Mouse (Mus musculus) embryonic facial prominence, embryonic 10.5 days (tissue): ENCODE results near the gene Nfatc2. TPM values are rescaled to one million over a fixed set of nuclear protein-coding genes. Genes with fewer than 3 reads are reported as not detected.

Experiments
- DNase-seq: peaks from one replicate; pipeline ENCODE4 v3.0.0-alpha.2; 2017; ENCODE audit warnings: low spot score
- H3K27ac ChIP-seq: fragments of 300-500 bp; sonication (generic); replicated peaks from 2 replicates; pipeline ENCODE4 v1.5.1; 2016; ENCODE audit warnings: mild to moderate bottlenecking
- H3K27me3 ChIP-seq: fragments of 300-500 bp; sonication (generic); replicated peaks from 2 replicates; pipeline ENCODE4 v1.6.1; 2016; ENCODE audit warnings: low read depth, mild to moderate bottlenecking; ENCODE audit not compliant: poor library complexity, severe bottlenecking
- H3K36me3 ChIP-seq: fragments of 300-500 bp; sonication (generic); replicated peaks from 2 replicates; pipeline ENCODE4 v1.6.1; 2016; ENCODE audit warnings: mild to moderate bottlenecking, moderate library complexity
- H3K4me1 ChIP-seq: fragments of 300-500 bp; sonication (generic); 2 replicates; pipeline ENCODE4 v1.6.1; 2016
- H3K4me3 ChIP-seq: fragments of 300-500 bp; sonication (generic); 2 replicates; pipeline ENCODE4 v1.5.1; 2016; ENCODE audit warnings: mild to moderate bottlenecking, moderate library complexity
- H3K9me3 ChIP-seq: fragments of 300-500 bp; sonication (generic); 2 replicates; pipeline ENCODE4 v1.6.1; 2016; ENCODE audit warnings: mild to moderate bottlenecking
- WGBS: fragments of 180-500 bp; shearing (Covaris S2); methylation state at CpG from one replicate; pipeline ENCODE4 v1.1.7; 2016; 5-methylcytosine and 5-hydroxymethylcytosine counted together
- polyA plus RNA-seq: library from polyadenylated mRNA; unstranded; fragments of >200 nt; fragmentation: Nextera tagmentation; extraction: Ambion mirVana; gene quantifications from 2 replicates; pipeline ENCODE4 v1.2.1, GENCODE M21; 2016

The Nfatc2 gene
- polyA plus RNA-seq, 1 experiment from 2014 or later, result 0.66 TPM

GRCm38 (mm10) chr2:168626385-168626784, 24.9 kb upstream of the Nfatc2 start:
- no peak for DNase-seq
- H3K9me3 ChIP-seq, result peaks cover 10% of the 10 kb centered on the region
- WGBS, result 65% methylated on average over 9 of the region's 9 CpGs
- peaks cover 26% of the 10 kb centered on the region for H3K4me1 ChIP-seq
- H3K27me3 ChIP-seq, result peaks cover 8% of the 10 kb centered on the region; the same call in 1 of the 2 replicates
- H3K4me3 ChIP-seq, result no peak overlapping the region
- no peaks in the 10 kb centered on the region for H3K36me3 ChIP-seq
- H3K27ac ChIP-seq, result peak overlapping the region; percentile 16

GRCm38 (mm10) chr2:168625091-168625490, 23.6 kb upstream of the Nfatc2 start:
- Histone ChIP-seq H3K27ac (no peak overlapping the region), H3K27me3 (peaks cover 4% of the 10 kb centered on the region; the same call in 1 of the 2 replicates), H3K36me3 (no peaks in the 10 kb centered on the region), H3K9me3 (peaks cover 10% of the 10 kb centered on the region), H3K4me3 (no peak overlapping the region), H3K4me1 (peaks cover 23% of the 10 kb centered on the region)
- WGBS, result 79% methylated on average over 4 of the region's 4 CpGs
- DNase-seq, result no peak

GRCm38 (mm10) chr2:168621111-168621802, 19.8 kb upstream of the Nfatc2 start:
- H3K36me3 ChIP-seq, result no peaks in the 10 kb centered on the region
- H3K27ac ChIP-seq, result no peak overlapping the region
- 80% methylated on average over 11 of the region's 11 CpGs for whole genome bisulfite sequencing
- peaks cover 16% of the 10 kb centered on the region for H3K4me1 ChIP-seq
- 0 out of 2 replicates have a peak, but pooled peaks cover 4% of the 10 kb centered on the region for H3K27me3 ChIP-seq
- peaks cover 10% of the 10 kb centered on the region for H3K9me3 ChIP-seq
- H3K4me3 ChIP-seq, result no peak overlapping the region
- no peak for DNase-seq

- Histone ChIP-seq H3K4me3 (no peak overlapping the region), H3K27me3 (no peaks in the 10 kb centered on the region), H3K27ac (no peak overlapping the region), H3K9me3 (no peaks in the 10 kb centered on the region), H3K36me3 (no peaks in the 10 kb centered on the region), H3K4me1 (peaks cover 20% of the 10 kb centered on the region)
- WGBS, result 85% methylated on average over 15 of the region's 15 CpGs
- DNase-seq, result no peak
Measured at GRCm38 (mm10) chr2:168618205-168618717, 16.8 kb upstream of the Nfatc2 start.

GRCm38 (mm10) chr2:168615160-168615559, 13.7 kb upstream of the Nfatc2 start:
- 84% methylated on average over 3 of the region's 3 CpGs for WGBS
- no peaks in the 10 kb centered on the region for H3K27me3 ChIP-seq

GRCm38 (mm10) chr2:168614170-168614872, 12.9 kb upstream of the Nfatc2 start:
- WGBS, result 81% methylated on average over 18 of the region's 18 CpGs

More at GRCm38 (mm10) chr2:168615160-168615559, 13.7 kb upstream of the Nfatc2 start:
- peaks cover 23% of the 10 kb centered on the region for H3K4me1 ChIP-seq
- no peak for DNase-seq
- H3K36me3 ChIP-seq, result no peaks in the 10 kb centered on the region
- H3K9me3 ChIP-seq, result no peaks in the 10 kb centered on the region
- 0 out of 2 replicates have a peak overlapping the region, but pooled peaks have one; percentile 40 for H3K27ac ChIP-seq
- no peak overlapping the region for H3K4me3 ChIP-seq

GRCm38 (mm10) chr2:168613092-168613880, 11.8 kb upstream of the Nfatc2 start:
- DNase-seq, result no peak
- H3K27me3 ChIP-seq, result peaks cover 4% of the 10 kb centered on the region; the same call in 1 of the 2 replicates
- H3K4me1 ChIP-seq, result peaks cover 32% of the 10 kb centered on the region
- H3K36me3 ChIP-seq, result no peaks in the 10 kb centered on the region
- 54% methylated on average over 13 of the region's 13 CpGs for WGBS
- H3K4me3 ChIP-seq, result no peak overlapping the region
- no peak overlapping the region for H3K27ac ChIP-seq
- H3K9me3 ChIP-seq, result no peaks in the 10 kb centered on the region

More at GRCm38 (mm10) chr2:168614170-168614872, 12.9 kb upstream of the Nfatc2 start:
- Histone ChIP-seq H3K36me3 (no peaks in the 10 kb centered on the region), H3K27me3 (no peaks in the 10 kb centered on the region), H3K4me1 (peaks cover 27% of the 10 kb centered on the region), H3K9me3 (no peaks in the 10 kb centered on the region), H3K27ac (no peak overlapping the region), H3K4me3 (no peak overlapping the region)
- DNase-seq, result no peak

- Histone ChIP-seq H3K9me3 (no peaks in the 10 kb centered on the region), H3K4me3 (no peak overlapping the region), H3K27ac (no peak overlapping the region), H3K4me1 (peaks cover 21% of the 10 kb centered on the region), H3K27me3 (peaks cover 22% of the 10 kb centered on the region), H3K36me3 (no peaks in the 10 kb centered on the region)
- DNase-seq, result no peak
- WGBS, result 85% methylated on average over 3 of the region's 3 CpGs
Measured at GRCm38 (mm10) chr2:168610941-168611340, 9.5 kb upstream of the Nfatc2 start.

GRCm38 (mm10) chr2:168609653-168610248, 8.3 kb upstream of the Nfatc2 start:
- Histone ChIP-seq H3K9me3 (no peaks in the 10 kb centered on the region), H3K4me3 (no peak overlapping the region), H3K27me3 (peaks cover 30% of the 10 kb centered on the region), H3K36me3 (no peaks in the 10 kb centered on the region), H3K27ac (no peak overlapping the region), H3K4me1 (peaks cover 24% of the 10 kb centered on the region)
- no peak for DNase-seq
- WGBS, result 72% methylated on average over 6 of the region's 6 CpGs

GRCm38 (mm10) chr2:168608125-168608564, 6.7 kb upstream of the Nfatc2 start:
- Histone ChIP-seq H3K4me1 (peaks cover 18% of the 10 kb centered on the region), H3K27me3 (peaks cover 46% of the 10 kb centered on the region), H3K27ac (no peak overlapping the region), H3K4me3 (no peak overlapping the region), H3K36me3 (no peaks in the 10 kb centered on the region), H3K9me3 (no peaks in the 10 kb centered on the region)
- WGBS, result 67% methylated on average over 9 of the region's 9 CpGs
- no peak for DNase-seq

GRCm38 (mm10) chr2:168604655-168605070, 3.2 kb upstream of the Nfatc2 start:
- H3K4me1 ChIP-seq, result peaks cover 45% of the 10 kb centered on the region
- H3K27ac ChIP-seq, result no peak overlapping the region
- DNase-seq, result peak; percentile 43
- no peaks in the 10 kb centered on the region for H3K36me3 ChIP-seq
- 48% methylated on average over 16 of the region's 16 CpGs for WGBS
- H3K4me3 ChIP-seq, result no peak overlapping the region
- H3K9me3 ChIP-seq, result no peaks in the 10 kb centered on the region
- H3K27me3 ChIP-seq, result peaks cover 81% of the 10 kb centered on the region

GRCm38 (mm10) chr2:168602387-168602741, 907 bp upstream of the Nfatc2 start:
- H3K27me3 ChIP-seq, result peaks cover 92% of the 10 kb centered on the region
- H3K27ac ChIP-seq, result no peak overlapping the region
- 23% methylated on average over 12 of the region's 12 CpGs for WGBS

More at GRCm38 (mm10) chr2:168602387-168602741, 907 bp upstream of the Nfatc2 start:
- no peaks in the 10 kb centered on the region for H3K9me3 ChIP-seq
- no peak overlapping the region for H3K4me3 ChIP-seq
- peaks cover 43% of the 10 kb centered on the region for H3K4me1 ChIP-seq
- no peaks in the 10 kb centered on the region for H3K36me3 ChIP-seq
- peak; percentile 31 for DNase-seq
